Mouse (Mus musculus) hindbrain, postnatal 0 days (tissue): ENCODE results near the gene Plekhm2. TPM values are rescaled to one million over a fixed set of nuclear protein-coding genes. Genes with fewer than 3 reads are reported as not detected.

Experiments used
- ATAC-seq: fragments of 200-750 bp; cut with Nextera tagmentation; 2 replicates; pipeline ENCODE4 v1.8.0; 2017; ENCODE audit warnings: mild to moderate bottlenecking, moderate TSS enrichment, moderate library complexity
- DNase-seq: peaks from one replicate; pipeline ENCODE4 v3.0.0-alpha.2; 2015; ENCODE audit warnings: low spot score
- H3K27ac ChIP-seq: fragments of 300-500 bp; sonication (generic); 2 replicates; pipeline ENCODE4 v1.5.1; 2014; ENCODE audit warnings: mild to moderate bottlenecking
- H3K27me3 ChIP-seq: fragments of 300-500 bp; sonication (generic); 2 replicates; pipeline ENCODE4 v1.6.1; 2014; ENCODE audit warnings: low read length, mixed read lengths; ENCODE audit not compliant: insufficient read depth
- H3K36me3 ChIP-seq: fragments of 300-500 bp; sonication (generic); 2 replicates; pipeline ENCODE4 v1.6.1; 2014; ENCODE audit warnings: low read length, mixed read lengths; ENCODE audit not compliant: insufficient read depth
- H3K4me1 ChIP-seq: fragments of 300-500 bp; sonication (generic); 2 replicates; pipeline ENCODE4 v1.6.1; 2014; ENCODE audit warnings: antibody characterized with exemption, low read length, mixed read lengths; ENCODE audit not compliant: insufficient read depth
- H3K4me2 ChIP-seq: fragments of 300-500 bp; sonication (generic); 2 replicates; pipeline ENCODE4 v1.6.1; 2014; ENCODE audit warnings: low read depth, mild to moderate bottlenecking, low read length, moderate library complexity, mixed read lengths
- H3K4me3 ChIP-seq: fragments of 300-500 bp; sonication (generic); 2 replicates; pipeline ENCODE4 v1.5.1; 2014; ENCODE audit warnings: low read length
- H3K9ac ChIP-seq: fragments of 300-500 bp; sonication (generic); replicated peaks from 2 replicates; pipeline ENCODE4 v1.6.1; 2014; ENCODE audit warnings: mild to moderate bottlenecking, low read length, moderate library complexity, mixed read lengths
- H3K9me3 ChIP-seq: fragments of 300-500 bp; sonication (generic); 2 replicates; pipeline ENCODE4 v1.6.1; 2016; ENCODE audit warnings: low read length, mixed read lengths
- CTCF ChIP-seq: IDR thresholded peaks from 2 replicates; pipeline ENCODE4 v1.5.1; 2016; ENCODE audit warnings: antibody characterized with exemption, control low read depth, low read depth
- WGBS: fragments of 180-500 bp; shearing (Covaris S2); extraction: QIAGEN DNeasy Blood & Tissue Kit; methylation state at CpG from one replicate; pipeline ENCODE4 v1.1.7; 2014; 5-methylcytosine and 5-hydroxymethylcytosine counted together
- polyA plus RNA-seq: library from polyadenylated mRNA; unstranded; fragments of >200 nt; fragmentation: Nextera tagmentation; extraction: Ambion mirVana; gene quantifications from 2 replicates; pipeline ENCODE4 v1.2.1, GENCODE M21; 2015
- total RNA-seq: library from RNA; depleted of rRNA; stranded (reverse); fragments of >200 nt; gene quantifications from 2 replicates; pipeline ENCODE4 v1.2.3, GENCODE M21; 2014

The Plekhm2 gene
- total and polyA plus RNA-seq, 2 experiments from 2014 or later = 6.1 to 47.6 TPM

DNA sequence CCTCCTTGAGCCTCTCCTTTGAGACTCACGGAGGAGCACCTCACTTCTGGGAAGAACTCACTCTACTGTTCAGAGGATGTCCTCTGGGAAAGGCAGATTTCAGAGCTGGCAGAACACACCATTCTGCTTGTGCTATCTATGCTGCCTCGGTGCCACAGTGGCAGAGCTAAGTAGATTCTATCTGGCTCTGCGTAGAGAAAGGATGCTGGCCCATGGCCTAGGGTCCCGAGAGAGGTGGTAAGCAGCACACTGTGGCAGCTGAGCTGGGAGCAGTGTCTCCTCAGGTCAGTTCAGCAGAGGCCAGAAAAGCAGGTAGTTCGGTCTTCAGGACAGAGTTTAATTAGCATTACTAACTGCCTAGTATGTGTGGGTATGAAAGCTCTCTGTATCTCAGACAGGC lies 16.4 kb downstream of the Plekhm2 start:
- Histone ChIP-seq H3K4me1 (peaks cover 14% of the 10 kb centered on the region), H3K27ac (peak overlapping the region; percentile 65; the same call in 1 of the 2 replicates), H3K4me2 (no peak overlapping the region), H3K9me3 (no peaks in the 10 kb centered on the region), H3K36me3 (no peaks in the 10 kb centered on the region), H3K9ac (no peak overlapping the region), H3K4me3 (no peak overlapping the region), H3K27me3 (no peaks in the 10 kb centered on the region)
- 62% methylated on average over 5 of the region's 5 CpGs for WGBS
- TF ChIP-seq CTCF = no peak
- ATAC-seq (no peak), DNase-seq (no peak)

DNA sequence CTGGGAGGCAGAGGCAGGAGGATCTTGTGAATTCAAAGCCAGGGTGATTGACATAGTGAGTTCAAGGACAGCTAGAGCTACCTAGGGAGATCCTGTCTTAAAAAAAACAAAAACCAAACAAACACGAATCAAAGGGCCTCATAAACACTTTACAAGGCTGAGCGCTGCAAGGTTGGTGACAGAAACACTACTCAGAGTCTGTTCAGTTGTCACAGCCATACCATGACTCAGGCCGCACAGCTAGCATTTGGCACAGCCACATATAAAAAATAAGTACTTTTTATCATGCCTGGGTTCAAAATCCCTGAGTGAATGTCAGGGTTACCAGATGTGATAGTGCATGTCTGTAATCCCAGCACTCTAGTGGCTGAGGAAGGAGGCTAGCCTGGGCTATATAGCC lies 17.5 kb downstream of the Plekhm2 start:
- peaks cover 22% of the 10 kb centered on the region for H3K4me1 ChIP-seq
- DNase-seq (no peak), ATAC-seq (no peak)
- no peak for TF ChIP-seq CTCF
- no peaks in the 10 kb centered on the region for H3K27me3 ChIP-seq
- no peak overlapping the region for H3K9ac ChIP-seq
- H3K4me3 ChIP-seq = no peak overlapping the region
- peaks cover 3% of the 10 kb centered on the region; the same call in 1 of the 2 replicates for H3K36me3 ChIP-seq
- 97% methylated on average over 3 of the region's 3 CpGs for WGBS
- H3K9me3 ChIP-seq = no peaks in the 10 kb centered on the region
- H3K4me2 ChIP-seq = no peak overlapping the region
- no peak overlapping the region for H3K27ac ChIP-seq

DNA sequence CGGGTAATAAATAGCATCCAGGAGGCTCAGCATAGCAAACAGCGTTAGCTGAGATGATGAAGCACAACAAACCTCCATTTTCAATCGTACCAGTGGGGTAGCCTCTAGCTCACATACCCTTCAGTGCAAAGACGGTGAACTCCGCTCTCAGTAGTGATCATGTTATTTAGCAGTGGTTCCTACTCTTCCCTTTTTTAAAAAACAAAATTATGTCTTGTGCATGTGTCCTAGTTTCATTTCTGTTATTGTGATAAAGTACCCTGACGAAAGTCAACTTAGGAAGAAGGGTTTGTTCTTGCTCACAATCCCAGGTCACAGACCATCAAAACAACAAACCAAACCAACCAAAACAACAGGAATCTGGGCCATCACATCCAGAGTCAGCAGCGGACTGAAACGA lies 18.7 kb downstream of the Plekhm2 start:
- Histone ChIP-seq H3K4me1 (peaks cover 22% of the 10 kb centered on the region), H3K36me3 (peaks cover 7% of the 10 kb centered on the region; the same call in 1 of the 2 replicates), H3K4me2 (no peak overlapping the region), H3K27ac (no peak overlapping the region), H3K9ac (no peak overlapping the region), H3K4me3 (no peak overlapping the region), H3K9me3 (no peaks in the 10 kb centered on the region), H3K27me3 (no peaks in the 10 kb centered on the region)
- ATAC-seq (no peak), DNase-seq (no peak)
- 94% methylated on average over 8 of the region's 8 CpGs for WGBS
- no peak for TF ChIP-seq CTCF

DNA sequence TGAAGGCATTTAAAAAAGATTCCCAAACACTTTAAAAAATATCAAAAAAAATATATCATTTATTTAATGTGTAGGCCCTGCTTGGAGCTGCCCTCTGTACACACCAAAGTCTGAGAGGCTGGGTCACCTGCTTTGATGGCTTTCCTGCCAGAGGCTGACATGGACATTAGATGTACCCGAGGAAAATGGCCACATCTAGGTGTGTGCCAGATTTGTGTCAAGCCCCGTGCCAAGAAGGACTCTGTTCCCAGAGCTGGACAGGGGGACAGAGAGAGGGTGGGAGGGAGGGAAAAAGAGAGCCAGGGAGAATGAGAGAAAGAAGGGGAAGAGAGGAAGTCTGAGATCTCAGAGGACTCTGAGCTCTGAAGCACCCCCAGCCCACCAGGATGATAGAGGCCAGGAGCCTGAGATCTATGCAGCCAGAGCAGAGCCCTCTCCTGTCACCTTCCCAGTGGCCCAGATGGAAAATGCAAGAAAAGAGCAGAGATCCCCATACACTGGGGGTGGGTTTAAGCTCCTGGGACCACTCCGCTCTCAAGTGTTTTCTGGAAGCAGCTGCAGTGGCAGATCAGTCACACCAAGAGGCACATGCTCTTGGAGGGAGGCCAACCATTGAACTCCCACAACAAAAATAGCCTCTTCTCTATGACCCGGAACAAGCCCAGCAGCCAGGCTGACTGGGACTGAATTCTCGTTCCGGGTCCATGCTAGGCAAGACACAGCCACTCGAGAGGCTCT lies 21.4 kb downstream of the Plekhm2 start:
- Histone ChIP-seq H3K4me3 (no peak overlapping the region), H3K36me3 (peaks cover 11% of the 10 kb centered on the region), H3K4me1 (peaks cover 19% of the 10 kb centered on the region; the same call in 1 of the 2 replicates), H3K9me3 (no peaks in the 10 kb centered on the region), H3K4me2 (no peak overlapping the region), H3K27me3 (no peaks in the 10 kb centered on the region), H3K9ac (no peak overlapping the region), H3K27ac (peak overlapping the region; percentile 80)
- WGBS = 16% methylated on average over 7 of the region's 7 CpGs
- peak; percentile 91 for ATAC-seq
- DNase-seq = peak; percentile 90
- no peak; the same call in 1 of the 2 replicates for TF ChIP-seq CTCF

DNA sequence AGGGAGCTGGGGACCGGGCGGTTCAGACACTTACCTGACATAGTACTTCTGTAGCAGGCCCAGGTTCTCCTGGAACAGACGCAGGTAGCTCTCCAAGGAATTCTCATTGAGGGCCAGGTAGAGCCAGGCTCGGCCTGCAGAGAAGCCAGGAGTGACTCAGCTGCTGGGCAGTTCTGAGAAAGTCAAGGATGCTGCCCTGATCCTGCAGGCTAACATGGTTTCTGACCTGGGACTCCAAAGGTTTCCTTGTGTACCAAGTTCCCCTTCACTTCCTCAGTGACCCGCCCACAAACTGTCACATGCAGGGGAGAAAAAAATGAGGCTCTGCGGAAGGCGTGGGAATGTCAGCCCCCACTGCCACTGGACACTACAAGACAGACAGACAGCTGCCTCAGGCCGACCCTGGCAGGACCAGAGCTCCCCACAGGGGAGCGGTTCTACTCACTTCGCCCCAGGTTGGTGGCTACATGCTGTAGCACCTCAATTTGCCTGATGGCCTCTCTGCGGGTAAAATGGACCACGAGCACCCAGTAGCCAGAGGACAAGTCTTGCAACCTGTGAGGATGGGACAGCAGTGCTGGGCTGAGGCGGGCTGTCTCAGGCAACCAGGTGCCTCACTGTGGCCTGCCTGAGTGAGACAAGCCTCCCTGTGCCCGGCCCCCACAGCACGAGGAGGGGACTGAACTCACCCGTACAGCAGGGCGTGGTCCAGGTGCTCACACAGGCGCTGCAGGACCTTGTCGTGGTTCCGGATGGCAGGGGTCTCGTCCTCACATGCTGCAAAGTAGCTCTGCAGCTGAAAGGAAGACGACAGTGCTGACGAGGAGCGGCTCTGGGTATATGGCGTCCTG lies 22.5 kb downstream of the Plekhm2 start:
- Histone ChIP-seq H3K4me3 (no peak overlapping the region), H3K27ac (peak overlapping the region; percentile 80), H3K27me3 (no peaks in the 10 kb centered on the region), H3K36me3 (peaks cover 20% of the 10 kb centered on the region), H3K4me1 (peaks cover 19% of the 10 kb centered on the region; the same call in 1 of the 2 replicates), H3K9ac (no peak overlapping the region; the same call in 1 of the 2 replicates), H3K4me2 (no peak overlapping the region), H3K9me3 (no peaks in the 10 kb centered on the region)
- WGBS = 84% methylated on average over 25 of the region's 25 CpGs
- ATAC-seq (no peak), DNase-seq (no peak)
- no peak for TF ChIP-seq CTCF

DNA sequence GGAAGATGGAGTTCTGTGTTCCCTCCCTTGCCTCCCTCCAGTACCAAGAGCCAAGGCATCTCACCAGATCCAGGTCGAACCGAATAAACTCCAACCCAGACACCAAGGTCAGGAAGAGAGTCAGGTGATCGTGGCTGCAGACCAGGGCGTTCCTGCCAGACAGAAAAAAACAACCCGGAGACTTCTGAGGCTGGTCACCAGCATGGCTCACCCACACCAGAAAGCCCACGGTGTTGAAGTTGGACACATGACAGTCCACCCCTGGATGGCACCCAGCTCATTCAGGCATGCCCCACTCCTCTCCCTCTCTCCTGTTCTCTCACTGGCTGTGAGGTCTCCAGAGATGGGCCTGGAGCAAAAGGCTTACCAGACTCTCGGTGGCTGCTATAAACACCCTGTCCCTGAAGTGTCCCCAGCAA lies 23.3 kb downstream of the Plekhm2 start:
- 60% methylated on average over 7 of the region's 7 CpGs for WGBS
- Histone ChIP-seq H3K9me3 (no peaks in the 10 kb centered on the region), H3K4me3 (no peak overlapping the region), H3K4me2 (no peak overlapping the region), H3K36me3 (peaks cover 28% of the 10 kb centered on the region), H3K27me3 (no peaks in the 10 kb centered on the region), H3K4me1 (peaks cover 19% of the 10 kb centered on the region; the same call in 1 of the 2 replicates), H3K9ac (no peak overlapping the region), H3K27ac (peak overlapping the region; percentile 80)
- ATAC-seq (no peak), DNase-seq (no peak)
- no peak for TF ChIP-seq CTCF
